Mouse (Mus musculus) hindbrain, embryonic 14.5 days (tissue): Measurements from ENCODE around the gene Bnip2. TPM values are rescaled to one million over a fixed set of nuclear protein-coding genes. Genes with fewer than 3 reads are reported as not detected.
"Not testable (repeated sequence)": the region's sequence is repeated elsewhere in the genome, so short reads cannot be mapped to it uniquely, and the experiment has no call there.

Experiments
- ATAC-seq: fragments of 200-750 bp; cut with Nextera tagmentation; 2 replicates; pipeline ENCODE4 v1.8.0; 2017; ENCODE audit warnings: moderate number of reproducible peaks, mild to moderate bottlenecking, moderate TSS enrichment, moderate library complexity; ENCODE audit not compliant: low FRiP score
- DNase-seq: peaks from one replicate; pipeline ENCODE4 v3.0.0-alpha.2; 2015; ENCODE audit warnings: low spot score
- H3K27ac ChIP-seq: fragments of 300-500 bp; sonication (generic); 2 replicates; pipeline ENCODE4 v1.5.1; 2014; ENCODE audit warnings: mild to moderate bottlenecking, moderate library complexity
- H3K27me3 ChIP-seq: fragments of 300-500 bp; sonication (generic); 2 replicates; pipeline ENCODE4 v1.6.1; 2014; ENCODE audit warnings: mild to moderate bottlenecking, low read length, mixed read lengths; ENCODE audit not compliant: control insufficient read depth, insufficient read depth
- H3K36me3 ChIP-seq: fragments of 300-500 bp; sonication (generic); replicated peaks from 2 replicates; pipeline ENCODE4 v1.6.1; 2014; ENCODE audit not compliant: control insufficient read depth, insufficient read depth
- H3K4me1 ChIP-seq: fragments of 300-500 bp; sonication (generic); replicated peaks from 2 replicates; pipeline ENCODE4 v1.6.1; 2014; ENCODE audit warnings: antibody characterized with exemption, low read length, mixed read lengths; ENCODE audit not compliant: control insufficient read depth, insufficient read depth
- H3K4me2 ChIP-seq: fragments of 300-500 bp; sonication (generic); replicated peaks from 2 replicates; pipeline ENCODE4 v1.6.1; 2014; ENCODE audit warnings: mild to moderate bottlenecking, moderate library complexity
- H3K4me3 ChIP-seq: fragments of 300-500 bp; sonication (generic); replicated peaks from 2 replicates; pipeline ENCODE4 v1.5.1; 2014; ENCODE audit warnings: mild to moderate bottlenecking, low read length
- H3K9ac ChIP-seq: fragments of 300-500 bp; sonication (generic); 2 replicates; pipeline ENCODE4 v1.6.1; 2014
- H3K9me3 ChIP-seq: fragments of 300-500 bp; sonication (generic); 2 replicates; pipeline ENCODE4 v1.6.1; 2016; ENCODE audit warnings: low read length; ENCODE audit not compliant: control insufficient read depth
- WGBS: fragments of 180-500 bp; shearing (Covaris S2); extraction: QIAGEN DNeasy Blood & Tissue Kit; methylation state at CpG from one replicate; pipeline ENCODE4 v1.1.7; 2014; 5-methylcytosine and 5-hydroxymethylcytosine counted together
- polyA plus RNA-seq: library from polyadenylated mRNA; unstranded; fragments of >200 nt; fragmentation: Nextera tagmentation; extraction: Ambion mirVana; gene quantifications from 2 replicates; pipeline ENCODE4 v1.2.1, GENCODE M21; 2014

Gene Bnip2
- polyA plus RNA-seq, 1 experiment from 2014 or later = 72.3 TPM

DNA sequence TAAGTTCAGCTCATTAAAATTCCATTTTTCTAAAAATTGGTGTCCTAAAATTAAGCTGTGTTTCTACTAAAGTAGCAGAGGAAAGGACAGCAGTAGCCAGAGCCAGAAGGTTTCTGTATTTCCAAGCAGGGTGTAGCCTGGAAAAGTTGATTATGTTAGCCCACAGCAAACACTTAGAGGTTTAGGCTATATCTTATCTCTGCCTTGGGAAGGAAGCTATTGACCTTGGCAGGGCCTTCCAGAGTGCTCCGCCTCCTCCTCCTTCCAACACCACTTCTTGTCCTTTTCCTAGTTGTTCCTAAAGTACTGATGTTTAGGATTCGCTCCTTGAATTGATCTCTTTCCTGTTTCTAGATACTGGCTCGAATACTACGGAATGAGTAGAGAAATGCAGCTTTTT lies 32.8 kb downstream of the Bnip2 start:
- Histone ChIP-seq H3K9me3 (no peaks in the 10 kb centered on the region), H3K36me3 (peaks cover 22% of the 10 kb centered on the region), H3K4me1 (no peaks in the 10 kb centered on the region), H3K27ac (no peak overlapping the region), H3K4me3 (no peak overlapping the region), H3K4me2 (no peak overlapping the region), H3K9ac (no peak overlapping the region), H3K27me3 (no peaks in the 10 kb centered on the region)
- ATAC-seq = no peak
- WGBS = 94% methylated on average over 4 of the region's 4 CpGs
- no peak for DNase-seq

DNA sequence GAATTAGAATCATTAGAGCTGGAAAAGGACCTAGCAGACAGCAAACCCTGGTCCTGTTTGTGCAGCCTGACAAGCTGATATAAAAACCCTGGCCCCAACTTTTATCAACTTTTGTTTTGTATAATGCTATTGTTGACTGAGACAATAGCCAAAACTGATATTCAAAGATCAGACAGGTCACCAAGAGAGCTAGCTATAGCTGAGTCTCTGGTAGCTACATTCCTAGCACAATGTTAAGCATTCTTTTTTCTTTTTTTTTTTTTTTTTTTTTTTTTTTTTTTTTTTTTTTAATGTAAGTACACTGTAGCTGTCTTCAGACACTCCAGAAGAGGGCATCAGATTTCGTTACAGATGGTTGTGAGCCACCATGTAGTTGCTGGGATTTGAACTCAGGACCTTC lies 34.3 kb downstream of the Bnip2 start:
- H3K27me3 ChIP-seq, DNase-seq, ATAC-seq, H3K4me1 ChIP-seq, H3K27ac ChIP-seq, H3K4me3 ChIP-seq, H3K9me3 ChIP-seq, H3K9ac ChIP-seq, H3K4me2 ChIP-seq: not testable (repeated sequence)
- WGBS = 87% methylated on average over 1 of the region's 1 CpGs
- peaks cover 20% of the 10 kb centered on the region for H3K36me3 ChIP-seq

DNA sequence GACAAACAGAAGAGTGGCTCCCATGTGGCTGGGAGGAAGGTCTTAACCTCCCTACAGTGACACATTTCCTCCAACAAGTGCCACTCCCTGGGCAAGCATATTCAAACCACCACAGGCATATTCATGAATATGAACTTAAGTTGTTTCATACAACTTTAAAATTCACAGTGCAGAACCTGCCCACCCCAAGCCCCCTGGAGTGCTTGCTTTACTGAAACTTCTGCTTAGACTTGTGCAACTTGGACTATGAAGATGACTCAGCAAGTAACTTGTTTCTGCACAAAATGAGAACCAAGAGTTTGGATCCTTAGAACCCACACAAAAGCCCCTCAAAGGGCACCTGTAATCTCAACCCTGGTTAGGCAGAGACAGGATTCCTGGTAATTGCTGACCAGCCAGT lies 35.4 kb downstream of the Bnip2 start:
- H3K27me3 ChIP-seq = no peaks in the 10 kb centered on the region
- H3K9me3 ChIP-seq = no peaks in the 10 kb centered on the region
- H3K9ac ChIP-seq = no peak overlapping the region
- no peak overlapping the region for H3K4me2 ChIP-seq
- ATAC-seq (no peak), DNase-seq (no peak)
- no peak overlapping the region for H3K27ac ChIP-seq
- H3K4me1 ChIP-seq = no peaks in the 10 kb centered on the region
- no peak overlapping the region for H3K4me3 ChIP-seq
- peaks cover 20% of the 10 kb centered on the region for H3K36me3 ChIP-seq

DNA sequence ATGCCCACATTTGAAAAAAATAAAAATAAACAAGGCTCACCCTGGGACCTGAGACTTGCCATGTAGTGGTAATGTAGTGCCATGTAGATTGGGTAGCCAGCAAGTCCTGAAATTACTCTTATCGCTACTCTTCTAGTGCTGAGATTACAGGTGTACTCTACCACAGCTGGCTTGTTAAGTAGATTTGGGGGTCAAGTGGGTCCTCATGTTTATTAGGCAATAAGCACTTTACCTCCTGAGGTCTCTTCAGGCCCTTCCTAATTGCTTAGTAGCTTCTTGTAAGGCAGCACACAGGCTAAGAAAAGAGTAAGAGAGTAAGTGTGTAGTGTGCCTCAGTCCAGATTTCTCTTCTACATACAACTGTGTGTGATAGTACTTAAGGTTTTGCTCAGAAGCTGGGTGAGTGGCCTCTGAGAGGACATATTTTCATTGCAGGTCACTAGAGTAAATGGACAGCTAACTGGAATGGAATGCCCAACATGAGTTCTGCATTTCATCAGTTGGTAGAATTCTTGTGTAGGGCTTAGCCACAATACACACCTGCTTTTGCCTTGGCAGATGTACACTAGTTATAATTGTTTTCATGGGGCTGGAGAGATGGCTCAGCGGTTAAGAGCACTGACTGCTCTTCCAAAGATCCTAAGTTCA lies 36.2 kb downstream of the Bnip2 start:
- Histone ChIP-seq H3K4me2 (no peak overlapping the region), H3K4me3 (no peak overlapping the region), H3K27ac (no peak overlapping the region), H3K9ac (no peak overlapping the region), H3K9me3 (no peaks in the 10 kb centered on the region), H3K27me3 (no peaks in the 10 kb centered on the region), H3K4me1 (no peaks in the 10 kb centered on the region), H3K36me3 (peaks cover 14% of the 10 kb centered on the region)
- WGBS = 93% methylated on average over 2 of the region's 2 CpGs
- DNase-seq = no peak
- ATAC-seq = no peak

DNA sequence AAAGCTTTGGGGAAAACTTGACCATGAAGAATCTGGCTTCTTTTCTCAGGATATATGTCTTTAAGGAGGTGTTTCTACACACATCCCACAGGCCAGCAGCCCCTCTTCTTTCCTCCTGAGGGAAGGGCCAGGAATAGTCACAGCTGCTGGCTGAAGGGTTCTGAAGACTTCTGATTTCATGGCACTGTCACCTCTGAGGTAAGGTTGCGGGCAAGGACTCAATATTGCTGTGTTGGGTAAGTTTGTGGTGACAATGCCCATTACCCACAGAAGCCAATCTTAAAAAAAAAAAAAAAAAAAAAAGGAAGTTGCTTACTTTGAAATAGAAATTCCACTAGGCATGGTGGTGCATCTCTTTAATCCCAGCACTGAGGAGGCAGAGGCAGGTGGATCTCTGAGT lies 42.9 kb downstream of the Bnip2 start:
- WGBS = 93% methylated on average over 1 of the region's 1 CpGs
- no peaks in the 10 kb centered on the region for H3K36me3 ChIP-seq
- no peak overlapping the region for H3K27ac ChIP-seq
- no peak overlapping the region for H3K4me3 ChIP-seq
- H3K9me3 ChIP-seq = no peaks in the 10 kb centered on the region
- no peak overlapping the region for H3K4me2 ChIP-seq
- H3K9ac ChIP-seq = no peak overlapping the region
- no peak for ATAC-seq
- no peaks in the 10 kb centered on the region for H3K27me3 ChIP-seq
- DNase-seq = no peak
- H3K4me1 ChIP-seq = no peaks in the 10 kb centered on the region

DNA sequence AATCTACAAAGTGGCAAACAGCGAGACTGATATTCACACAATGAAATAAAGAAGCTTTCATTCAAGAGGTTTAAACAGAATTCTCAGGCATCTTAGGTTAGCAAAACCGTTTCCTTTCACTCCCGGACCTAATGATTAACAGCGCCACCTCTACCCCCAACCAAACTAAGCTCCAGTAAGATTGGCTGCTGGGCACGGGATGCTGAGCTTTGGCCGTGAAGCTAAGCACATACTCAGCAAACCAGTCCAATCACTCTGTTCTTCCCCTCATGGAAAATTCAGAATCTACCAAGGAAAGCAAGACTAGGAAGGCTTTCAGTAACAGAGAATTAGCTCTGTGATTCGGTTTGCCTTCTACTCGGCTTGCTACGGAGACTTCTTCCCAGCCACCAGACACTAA lies 43.8 kb downstream of the Bnip2 start:
- Histone ChIP-seq H3K4me1 (no peaks in the 10 kb centered on the region), H3K9ac (no peak overlapping the region), H3K36me3 (no peaks in the 10 kb centered on the region), H3K27me3 (no peaks in the 10 kb centered on the region), H3K27ac (no peak overlapping the region), H3K4me2 (no peak overlapping the region), H3K4me3 (no peak overlapping the region), H3K9me3 (no peaks in the 10 kb centered on the region)
- no peak for DNase-seq
- ATAC-seq = no peak
- WGBS = 74% methylated on average over 9 of the region's 9 CpGs

DNA sequence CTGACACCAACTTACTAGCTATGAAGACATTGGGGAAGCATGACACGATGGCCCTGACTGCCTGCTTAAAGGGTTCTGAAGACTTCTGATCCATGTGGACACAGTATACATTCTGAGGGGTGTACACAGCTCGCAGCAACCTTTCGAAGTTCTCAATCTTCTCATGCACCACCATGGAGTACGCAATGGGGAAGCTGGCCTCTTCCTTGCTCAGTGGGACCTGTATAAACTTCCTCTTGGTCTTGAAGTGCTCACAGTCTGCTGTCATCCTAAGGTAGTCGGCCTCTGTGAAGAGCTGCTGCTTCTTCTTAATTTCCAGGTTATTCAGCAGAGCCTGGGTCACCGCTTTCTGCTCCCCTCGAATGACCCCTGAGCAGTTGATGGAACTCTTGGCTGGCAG lies 45.4 kb downstream of the Bnip2 start:
- H3K36me3 ChIP-seq = no peaks in the 10 kb centered on the region
- no peak overlapping the region for H3K4me2 ChIP-seq
- no peak overlapping the region for H3K4me3 ChIP-seq
- H3K9ac ChIP-seq = no peak overlapping the region
- DNase-seq = no peak
- ATAC-seq = no peak
- H3K4me1 ChIP-seq = no peaks in the 10 kb centered on the region
- 94% methylated on average over 7 of the region's 7 CpGs for WGBS
- H3K9me3 ChIP-seq = no peaks in the 10 kb centered on the region
- H3K27ac ChIP-seq = no peak overlapping the region
- no peaks in the 10 kb centered on the region for H3K27me3 ChIP-seq

DNA sequence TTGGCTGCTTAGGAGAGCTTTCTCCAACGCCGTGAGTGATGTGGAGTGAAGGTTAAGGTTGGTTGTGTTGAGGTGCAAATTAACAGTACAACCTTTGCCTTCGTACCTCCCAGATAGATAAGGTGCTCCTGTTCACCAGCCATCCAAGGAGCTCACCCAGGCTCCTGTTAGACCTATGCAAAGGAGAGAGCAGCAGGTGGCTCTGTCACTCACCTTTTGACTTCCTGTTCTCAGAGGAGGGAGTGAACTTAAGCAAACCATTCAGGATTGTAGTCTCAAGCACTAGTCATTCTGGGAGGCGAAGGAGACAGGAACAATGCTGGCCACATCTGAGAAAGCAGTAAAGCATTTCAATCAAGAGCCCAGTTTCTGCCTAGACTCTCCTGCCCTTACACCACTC lies 47.4 kb downstream of the Bnip2 start:
- ATAC-seq (no peak), DNase-seq (no peak)
- no peaks in the 10 kb centered on the region for H3K27me3 ChIP-seq
- no peak overlapping the region for H3K4me2 ChIP-seq
- no peaks in the 10 kb centered on the region for H3K36me3 ChIP-seq
- H3K27ac ChIP-seq = no peak overlapping the region
- H3K9me3 ChIP-seq = no peaks in the 10 kb centered on the region
- H3K9ac ChIP-seq = no peak overlapping the region
- H3K4me1 ChIP-seq = no peaks in the 10 kb centered on the region
- WGBS = 75% methylated on average over 4 of the region's 4 CpGs
- no peak overlapping the region for H3K4me3 ChIP-seq

DNA sequence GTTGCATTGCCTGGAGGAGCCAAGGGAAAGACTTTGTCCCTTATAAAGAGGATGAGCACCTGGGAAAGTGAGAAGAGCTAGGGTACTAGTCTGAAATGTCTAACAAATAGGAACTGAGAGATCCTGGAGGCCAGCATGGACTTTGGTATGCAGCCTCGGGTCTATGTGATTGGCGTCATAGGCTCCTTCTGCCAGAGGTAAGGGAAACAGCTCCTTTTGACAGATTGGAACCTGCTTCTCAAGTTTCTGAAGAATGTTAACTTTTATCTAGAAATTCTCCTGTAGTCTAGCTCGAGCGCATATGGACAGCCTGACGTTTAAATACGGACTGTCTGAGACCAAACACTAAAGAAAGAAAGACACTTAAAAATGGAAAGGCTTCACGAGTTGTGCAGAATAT lies 48.7 kb downstream of the Bnip2 start, which contains the start of gene Gcnt3:
Gene Gcnt3, minus strand, starts transcription at position 101 of the 400 bp plus-strand sequence.
- DNase-seq (no peak), ATAC-seq (no peak)
- Histone ChIP-seq H3K27me3 (no peaks in the 10 kb centered on the region), H3K9me3 (no peaks in the 10 kb centered on the region), H3K4me3 (no peak within 1 kb of the TSS), H3K4me2 (no peak within 1 kb of the TSS), H3K27ac (no peak within 1 kb of the TSS), H3K4me1 (no peaks in the 10 kb centered on the region), H3K36me3 (no peaks in the 10 kb centered on the region), H3K9ac (no peak within 1 kb of the TSS)
- 92% methylated on average over 7 of the region's 7 CpGs for WGBS
